Mouse (Mus musculus): ENCODE results near the gene Srsf10. TPM values are rescaled to one million over a fixed set of nuclear protein-coding genes. Genes with fewer than 3 reads are reported as not detected.

Srsf10 gene
- polyA plus RNA-seq, 1 experiment from 2014 or later: 157 TPM

GRCm38 (mm10) chr4:135872589-135873391 lies 17.2 kb downstream of the Srsf10 start:
- H3K27me3 ChIP-seq (replicated peaks; ENCODE audit: control insufficient read depth, insufficient read depth, low read length): no peaks in the 10 kb centered on the region
- peak overlapping the region; percentile 75 for H3K4me2 ChIP-seq (ENCODE audit: low read depth, low read length)
- peak overlapping the region; percentile 78 for H3K4me3 ChIP-seq (ENCODE audit: low read length)
- H3K36me3 ChIP-seq (ENCODE audit: control insufficient read depth, insufficient read depth, low read length): no peaks in the 10 kb centered on the region; the same call in 1 of the 2 replicates
- no peaks in the 10 kb centered on the region for H3K9me3 ChIP-seq (ENCODE audit: control insufficient read depth, low read length)
- peak overlapping the region; percentile 100 for H3K27ac ChIP-seq (ENCODE audit: low read length)
- peak overlapping the region; percentile 88 for H3K9ac ChIP-seq (ENCODE audit: low read depth, low read length)
- WGBS: 4% methylated on average over 17 of the region's 17 CpGs
- peaks cover 42% of the 10 kb centered on the region for H3K4me1 ChIP-seq (ENCODE audit: control insufficient read depth, insufficient read depth, low read length)
- no peak for ATAC-seq

- under 1% methylated on average over 58 of the region's 60 CpGs for whole genome bisulfite sequencing
- Histone ChIP-seq H3K27ac (ENCODE audit: low read length) (peak within 1 kb of the TSS; percentile 100), H3K9ac (ENCODE audit: low read depth, low read length) (peak within 1 kb of the TSS; percentile 88), H3K36me3 (ENCODE audit: control insufficient read depth, insufficient read depth, low read length) (no peaks in the 10 kb centered on the region; the same call in 1 of the 2 replicates), H3K9me3 (ENCODE audit: control insufficient read depth, low read length) (no peaks in the 10 kb centered on the region), H3K27me3 (replicated peaks; ENCODE audit: control insufficient read depth, insufficient read depth, low read length) (no peaks in the 10 kb centered on the region), H3K4me3 (ENCODE audit: low read length) (peak within 1 kb of the TSS; percentile 78), H3K4me2 (ENCODE audit: low read depth, low read length) (peak within 1 kb of the TSS; percentile 76), H3K4me1 (ENCODE audit: control insufficient read depth, insufficient read depth, low read length) (peaks cover 42% of the 10 kb centered on the region)
- ATAC-seq: peak; percentile 96
Measured at GRCm38 (mm10) chr4:135873526-135874202, 18.1 kb downstream of the Srsf10 start, which contains the start of gene Pnrc2. Pnrc2 (minus strand) TSS chr4:135873850.

- Histone ChIP-seq H3K4me2 (ENCODE audit: low read depth, low read length) (peak overlapping the region; percentile 76; the same call in 1 of the 2 replicates), H3K27me3 (replicated peaks; ENCODE audit: control insufficient read depth, insufficient read depth, low read length) (no peaks in the 10 kb centered on the region), H3K27ac (ENCODE audit: low read length) (peak overlapping the region; percentile 100), H3K9me3 (ENCODE audit: control insufficient read depth, low read length) (no peaks in the 10 kb centered on the region), H3K36me3 (ENCODE audit: control insufficient read depth, insufficient read depth, low read length) (no peaks in the 10 kb centered on the region; the same call in 1 of the 2 replicates), H3K4me3 (ENCODE audit: low read length) (no peak overlapping the region; the same call in 1 of the 2 replicates), H3K4me1 (ENCODE audit: control insufficient read depth, insufficient read depth, low read length) (peaks cover 37% of the 10 kb centered on the region), H3K9ac (ENCODE audit: low read depth, low read length) (peak overlapping the region; percentile 82; the same call in 1 of the 2 replicates)
- 82% methylated on average over 10 of the region's 10 CpGs for WGBS
- ATAC-seq: no peak
Measured at GRCm38 (mm10) chr4:135874564-135875535, 19.3 kb downstream of the Srsf10 start.

GRCm38 (mm10) chr4:135875546-135875945 lies 20.0 kb downstream of the Srsf10 start:
- peak overlapping the region; percentile 61; the same call in 1 of the 2 replicates for H3K9ac ChIP-seq (ENCODE audit: low read depth, low read length)
- no peak overlapping the region; the same call in 1 of the 2 replicates for H3K4me2 ChIP-seq (ENCODE audit: low read depth, low read length)
- H3K36me3 ChIP-seq (ENCODE audit: control insufficient read depth, insufficient read depth, low read length): no peaks in the 10 kb centered on the region; the same call in 1 of the 2 replicates
- H3K9me3 ChIP-seq (ENCODE audit: control insufficient read depth, low read length): no peaks in the 10 kb centered on the region
- H3K27me3 ChIP-seq (replicated peaks; ENCODE audit: control insufficient read depth, insufficient read depth, low read length): no peaks in the 10 kb centered on the region
- ATAC-seq: no peak
- WGBS: 40% methylated on average over 7 of the region's 7 CpGs
- peak overlapping the region; percentile 75 for H3K27ac ChIP-seq (ENCODE audit: low read length)
- no peak overlapping the region for H3K4me3 ChIP-seq (ENCODE audit: low read length)
- peaks cover 35% of the 10 kb centered on the region for H3K4me1 ChIP-seq (ENCODE audit: control insufficient read depth, insufficient read depth, low read length)

GRCm38 (mm10) chr4:135875991-135876582 lies 20.5 kb downstream of the Srsf10 start:
- H3K4me3 ChIP-seq (ENCODE audit: low read length): peak overlapping the region; percentile 16; the same call in 1 of the 2 replicates
- H3K4me1 ChIP-seq (ENCODE audit: control insufficient read depth, insufficient read depth, low read length): peaks cover 34% of the 10 kb centered on the region
- peak; percentile 5; the same call in 1 of the 2 replicates for ATAC-seq
- peak overlapping the region; percentile 59 for H3K4me2 ChIP-seq (ENCODE audit: low read depth, low read length)
- H3K36me3 ChIP-seq (ENCODE audit: control insufficient read depth, insufficient read depth, low read length): no peaks in the 10 kb centered on the region; the same call in 1 of the 2 replicates
- 6% methylated on average over 9 of the region's 9 CpGs for WGBS
- no peaks in the 10 kb centered on the region for H3K9me3 ChIP-seq (ENCODE audit: control insufficient read depth, low read length)
- H3K27ac ChIP-seq (ENCODE audit: low read length): peak overlapping the region; percentile 75
- H3K9ac ChIP-seq (ENCODE audit: low read depth, low read length): peak overlapping the region; percentile 61; the same call in 1 of the 2 replicates
- no peaks in the 10 kb centered on the region for H3K27me3 ChIP-seq (replicated peaks; ENCODE audit: control insufficient read depth, insufficient read depth, low read length)

GRCm38 (mm10) chr4:135876583-135877020 lies 21.1 kb downstream of the Srsf10 start:
- Histone ChIP-seq H3K4me3 (ENCODE audit: low read length) (peak overlapping the region; percentile 16), H3K4me1 (ENCODE audit: control insufficient read depth, insufficient read depth, low read length) (peaks cover 31% of the 10 kb centered on the region), H3K4me2 (ENCODE audit: low read depth, low read length) (peak overlapping the region; percentile 59), H3K9me3 (ENCODE audit: control insufficient read depth, low read length) (no peaks in the 10 kb centered on the region), H3K9ac (ENCODE audit: low read depth, low read length) (peak overlapping the region; percentile 61), H3K36me3 (ENCODE audit: control insufficient read depth, insufficient read depth, low read length) (no peaks in the 10 kb centered on the region; the same call in 1 of the 2 replicates), H3K27ac (ENCODE audit: low read length) (peak overlapping the region; percentile 75), H3K27me3 (replicated peaks; ENCODE audit: control insufficient read depth, insufficient read depth, low read length) (no peaks in the 10 kb centered on the region)
- ATAC-seq: peak; percentile 6; the same call in 1 of the 2 replicates
- 1% methylated on average over 16 of the region's 16 CpGs for WGBS

GRCm38 (mm10) chr4:135877742-135878141 lies 22.2 kb downstream of the Srsf10 start:
- no peak for ATAC-seq
- Histone ChIP-seq H3K4me1 (ENCODE audit: control insufficient read depth, insufficient read depth, low read length) (peaks cover 26% of the 10 kb centered on the region), H3K9ac (ENCODE audit: low read depth, low read length) (no peak overlapping the region), H3K27ac (ENCODE audit: low read length) (no peak overlapping the region), H3K36me3 (ENCODE audit: control insufficient read depth, insufficient read depth, low read length) (no peaks in the 10 kb centered on the region), H3K27me3 (replicated peaks; ENCODE audit: control insufficient read depth, insufficient read depth, low read length) (no peaks in the 10 kb centered on the region), H3K4me2 (ENCODE audit: low read depth, low read length) (no peak overlapping the region), H3K9me3 (ENCODE audit: control insufficient read depth, low read length) (no peaks in the 10 kb centered on the region), H3K4me3 (ENCODE audit: low read length) (no peak overlapping the region)
- WGBS: 63% methylated on average over 2 of the region's 2 CpGs

GRCm38 (mm10) chr4:135879021-135879420 lies 23.5 kb downstream of the Srsf10 start:
- Histone ChIP-seq H3K4me3 (ENCODE audit: low read length) (no peak overlapping the region), H3K4me1 (ENCODE audit: control insufficient read depth, insufficient read depth, low read length) (peaks cover 26% of the 10 kb centered on the region), H3K9me3 (ENCODE audit: control insufficient read depth, low read length) (no peaks in the 10 kb centered on the region), H3K4me2 (ENCODE audit: low read depth, low read length) (no peak overlapping the region), H3K27ac (ENCODE audit: low read length) (no peak overlapping the region), H3K27me3 (replicated peaks; ENCODE audit: control insufficient read depth, insufficient read depth, low read length) (no peaks in the 10 kb centered on the region), H3K36me3 (ENCODE audit: control insufficient read depth, insufficient read depth, low read length) (no peaks in the 10 kb centered on the region), H3K9ac (ENCODE audit: low read depth, low read length) (no peak overlapping the region)
- 73% methylated on average over 6 of the region's 6 CpGs for WGBS
- no peak for ATAC-seq
